Mouse (Mus musculus) adrenal gland, postnatal 4 days (tissue): Measurements from ENCODE around the gene Zbtb16. TPM values are rescaled to one million over a fixed set of nuclear protein-coding genes. Genes with fewer than 3 reads are reported as not detected.

Experiments
- DNase-seq, 2 experiments: peaks; one replicate each; pipeline ENCODE4 v3.0.0; 2021 to 2022; ENCODE audit warnings: low spot score in 2 of 2, mixed read lengths in 2 of 2
- total RNA-seq, 2 experiments: library from RNA; stranded (reverse); gene quantifications; 2 replicates each; pipeline ENCODE4 v1.2.3; 2021

Zbtb16 gene
- total RNA-seq, 2 experiments from 2014 or later = 32.4 to 47.4 TPM

- no peak for DNase-seq
Measured at GRCm38 (mm10) chr9:48711826-48712225, 124.2 kb downstream of the Zbtb16 start.

GRCm38 (mm10) chr9:48711296-48711781 lies 124.7 kb downstream of the Zbtb16 start:
- no peak for DNase-seq

- DNase-seq = no peak
Measured at GRCm38 (mm10) chr9:48710355-48711295, 125.4 kb downstream of the Zbtb16 start.

- no peak for DNase-seq
Measured at GRCm38 (mm10) chr9:48707824-48708229, 128.2 kb downstream of the Zbtb16 start.

GRCm38 (mm10) chr9:48707134-48707823 lies 128.7 kb downstream of the Zbtb16 start:
- no peak for DNase-seq

- DNase-seq = no peak
Measured at GRCm38 (mm10) chr9:48701296-48701695, 134.7 kb downstream of the Zbtb16 start.

GRCm38 (mm10) chr9:48700871-48701270 lies 135.2 kb downstream of the Zbtb16 start:
- DNase-seq = no peak

GRCm38 (mm10) chr9:48697470-48697815 lies 138.6 kb downstream of the Zbtb16 start:
- DNase-seq = no peak

- DNase-seq = no peak
Measured at GRCm38 (mm10) chr9:48696731-48697469, 139.1 kb downstream of the Zbtb16 start.

- no peak for DNase-seq
Measured at GRCm38 (mm10) chr9:48696330-48696729, 139.7 kb downstream of the Zbtb16 start.

- DNase-seq = no peak
Measured at GRCm38 (mm10) chr9:48695796-48696195, 140.2 kb downstream of the Zbtb16 start.

- DNase-seq = no peak
Measured at GRCm38 (mm10) chr9:48694616-48695061, 141.4 kb downstream of the Zbtb16 start.

- no peak for DNase-seq
Measured at GRCm38 (mm10) chr9:48693696-48694095, 142.3 kb downstream of the Zbtb16 start.

- DNase-seq = no peak
Measured at GRCm38 (mm10) chr9:48689718-48689980, 146.4 kb downstream of the Zbtb16 start.

GRCm38 (mm10) chr9:48688859-48689717 lies 146.9 kb downstream of the Zbtb16 start:
- DNase-seq = no peak

- no peak for DNase-seq
Measured at GRCm38 (mm10) chr9:48687891-48688290, 148.1 kb downstream of the Zbtb16 start.

- DNase-seq = peak in 1 of 2 experiments; percentile 12
Measured at GRCm38 (mm10) chr9:48685721-48686120, 150.3 kb downstream of the Zbtb16 start.

GRCm38 (mm10) chr9:48684144-48684543 lies 151.9 kb downstream of the Zbtb16 start:
- no peak for DNase-seq

GRCm38 (mm10) chr9:48681193-48681592 lies 154.8 kb downstream of the Zbtb16 start:
- no peak for DNase-seq
